Comparison of ENCODE assay signal across 16 mouse cellular contexts in genomic region chr13:96417261-96417813, GRCm38 (mm10). TPM values are rescaled to one million over a fixed set of nuclear protein-coding genes. Genes with fewer than 3 reads are reported as not detected.
"Had no signal": no experiment of that assay in that cellular context is flagged by ENCODE, and none has a peak within 500 bp of the region (broad histone marks: within the 10 kb centered on the region; RNA-seq: fewer than 3 reads in every experiment).

No protein-coding gene starts in this region.

- H3K27ac ChIP-seq: limb, embryonic 15.5 days; midbrain, embryonic 10.5 days; neural tube, embryonic 13.5 days had no signal

- H3K4me1 ChIP-seq: limb, embryonic 15.5 days; midbrain, embryonic 10.5 days; neural tube, embryonic 13.5 days had no signal

- ATAC-seq: hindbrain, embryonic 16.5 days; inflammation-experienced regulatory T-cells, adult 6 months; intestine, postnatal 0 days; midbrain, embryonic 16.5 days had no signal

- DNase-seq: kidney, adult 8-10 months; kidney, postnatal 25 days; layer of hippocampus, postnatal 36 days; lung, postnatal 36 days; retina, postnatal 1 day; right cerebral cortex, postnatal 4 days; spleen, adult 18-20 months; thymus, postnatal 4 days had no signal

- H3K27me3 ChIP-seq: limb, embryonic 15.5 days; neural tube, embryonic 13.5 days had no signal

- H3K9me3 ChIP-seq: limb, embryonic 15.5 days; midbrain, embryonic 10.5 days; neural tube, embryonic 13.5 days had no signal

- H3K9ac ChIP-seq: limb, embryonic 15.5 days; neural tube, embryonic 13.5 days had no signal

- H3K4me3 ChIP-seq: limb, embryonic 15.5 days; midbrain, embryonic 10.5 days; neural tube, embryonic 13.5 days had no signal

- H3K4me2 ChIP-seq: limb, embryonic 15.5 days; neural tube, embryonic 13.5 days had no signal

RNA-seq across cellular contexts. Expression of gene Ankdd1b, which starts 53.7 kb away (rescaled TPM):
- polyA plus RNA-seq: inflammation-experienced regulatory T-cells, adult 6 months; kidney, embryonic 16.5 days; midbrain, embryonic 10.5 days; midbrain, embryonic 16.5 days; neural tube, embryonic 13.5 days had no signal
